Mouse (Mus musculus) neural tube, embryonic 13.5 days (tissue): Measurements from ENCODE around the gene Aldob. TPM values are rescaled to one million over a fixed set of nuclear protein-coding genes. Genes with fewer than 3 reads are reported as not detected.

ENCODE experiments used
- ATAC-seq: fragments of 200-750 bp; cut with Nextera tagmentation; 2 replicates; pipeline ENCODE4 v1.8.0; 2017; ENCODE audit warnings: low read depth, mild to moderate bottlenecking, moderate TSS enrichment, moderate library complexity
- H3K27ac ChIP-seq: fragments of 300-500 bp; sonication (generic); replicated peaks from 2 replicates; pipeline ENCODE4 v1.5.1; 2015; ENCODE audit warnings: moderate library complexity, mild to moderate bottlenecking, inconsistent platforms
- H3K27me3 ChIP-seq: fragments of 300-500 bp; sonication (generic); 2 replicates; pipeline ENCODE4 v1.6.1; 2015; ENCODE audit warnings: mild to moderate bottlenecking, inconsistent platforms
- H3K36me3 ChIP-seq: fragments of 300-500 bp; sonication (generic); 2 replicates; pipeline ENCODE4 v1.6.1; 2015; ENCODE audit warnings: mild to moderate bottlenecking, inconsistent platforms
- H3K4me1 ChIP-seq: fragments of 300-500 bp; sonication (generic); replicated peaks from 2 replicates; pipeline ENCODE4 v1.6.1; 2015; ENCODE audit warnings: inconsistent platforms
- H3K4me2 ChIP-seq: fragments of 300-500 bp; sonication (generic); 2 replicates; pipeline ENCODE4 v1.6.1; 2015; ENCODE audit warnings: inconsistent platforms, mild to moderate bottlenecking, moderate library complexity
- H3K4me3 ChIP-seq: fragments of 300-500 bp; sonication (generic); 2 replicates; pipeline ENCODE4 v1.5.1; 2015; ENCODE audit warnings: mild to moderate bottlenecking, inconsistent platforms
- H3K9ac ChIP-seq: fragments of 300-500 bp; sonication (generic); 2 replicates; pipeline ENCODE4 v1.6.1; 2015; ENCODE audit warnings: moderate library complexity, mild to moderate bottlenecking, inconsistent platforms
- H3K9me3 ChIP-seq: fragments of 300-500 bp; sonication (generic); 2 replicates; pipeline ENCODE4 v1.6.1; 2016; ENCODE audit warnings: inconsistent platforms
- WGBS: fragments of 180-500 bp; shearing (Covaris S2); methylation state at CpG from one replicate; pipeline ENCODE4 v1.1.7; 2015; 5-methylcytosine and 5-hydroxymethylcytosine counted together
- polyA plus RNA-seq: library from polyadenylated mRNA; unstranded; fragments of >200 nt; fragmentation: Nextera tagmentation; extraction: Ambion mirVana; gene quantifications from 2 replicates; pipeline ENCODE4 v1.2.1, GENCODE M21; 2015

Gene Aldob
- 0.46 TPM in 1 of 2 replicates, not detected in the other for polyA plus RNA-seq

- 54% methylated on average over 3 of the region's 3 CpGs for WGBS
- H3K27ac ChIP-seq: no peak within 1 kb of the TSS
- no peak within 1 kb of the TSS for H3K4me3 ChIP-seq
- no peaks in the 10 kb centered on the region for H3K27me3 ChIP-seq
- H3K4me1 ChIP-seq: no peaks in the 10 kb centered on the region
- no peaks in the 10 kb centered on the region for H3K9me3 ChIP-seq
- H3K4me2 ChIP-seq: no peak within 1 kb of the TSS
- no peak within 1 kb of the TSS for H3K9ac ChIP-seq
- no peak for ATAC-seq
- H3K36me3 ChIP-seq: no peaks in the 10 kb centered on the region
Measured at GRCm38 (mm10) chr4:49549383-49549782, at the start of gene Aldob. Gene Aldob, minus strand, starts transcription at chr4:49549546.

GRCm38 (mm10) chr4:49597183-49598100 lies 48.1 kb upstream of the Aldob start, which contains the start of gene Tmem246:
Gene Tmem246, minus strand, starts transcription at chr4:49597876.
- peak within 1 kb of the TSS; percentile 85 for H3K4me2 ChIP-seq
- peak within 1 kb of the TSS; percentile 84 for H3K4me3 ChIP-seq
- H3K27ac ChIP-seq: peak within 1 kb of the TSS; percentile 93
- H3K36me3 ChIP-seq: no peaks in the 10 kb centered on the region
- H3K9me3 ChIP-seq: no peaks in the 10 kb centered on the region
- peak within 1 kb of the TSS; percentile 92 for H3K9ac ChIP-seq
- H3K27me3 ChIP-seq: no peaks in the 10 kb centered on the region
- WGBS: 1% methylated on average over 75 of the region's 77 CpGs
- ATAC-seq: peak; percentile 95
- peaks cover 9% of the 10 kb centered on the region for H3K4me1 ChIP-seq

GRCm38 (mm10) chr4:49596846-49597182 lies 47.5 kb upstream of the Aldob start:
- H3K4me3 ChIP-seq: peak overlapping the region; percentile 84

GRCm38 (mm10) chr4:49590152-49590551 lies 40.8 kb upstream of the Aldob start:
- Histone ChIP-seq H3K9ac (no peak overlapping the region), H3K27me3 (no peaks in the 10 kb centered on the region), H3K4me2 (no peak overlapping the region), H3K4me1 (no peaks in the 10 kb centered on the region; the same call in 1 of the 2 replicates), H3K27ac (no peak overlapping the region), H3K36me3 (peaks cover 16% of the 10 kb centered on the region; the same call in 1 of the 2 replicates), H3K4me3 (no peak overlapping the region), H3K9me3 (no peaks in the 10 kb centered on the region)
- ATAC-seq: no peak
- 81% methylated on average over 2 of the region's 2 CpGs for WGBS

More at GRCm38 (mm10) chr4:49596846-49597182, 47.5 kb upstream of the Aldob start:
- Histone ChIP-seq H3K4me2 (peak overlapping the region; percentile 85), H3K27ac (peak overlapping the region; percentile 93), H3K27me3 (no peaks in the 10 kb centered on the region), H3K4me1 (peaks cover 9% of the 10 kb centered on the region), H3K9ac (peak overlapping the region; percentile 92), H3K36me3 (no peaks in the 10 kb centered on the region), H3K9me3 (no peaks in the 10 kb centered on the region)
- under 1% methylated on average over 20 of the region's 20 CpGs for WGBS
- peak; percentile 54 for ATAC-seq

GRCm38 (mm10) chr4:49586811-49587210 lies 37.5 kb upstream of the Aldob start:
- Histone ChIP-seq H3K9me3 (no peaks in the 10 kb centered on the region), H3K4me2 (no peak overlapping the region), H3K9ac (no peak overlapping the region), H3K27ac (no peak overlapping the region), H3K4me1 (peaks cover 12% of the 10 kb centered on the region; the same call in 1 of the 2 replicates), H3K36me3 (peaks cover 21% of the 10 kb centered on the region), H3K4me3 (no peak overlapping the region), H3K27me3 (no peaks in the 10 kb centered on the region)
- no peak for ATAC-seq
- WGBS: 90% methylated on average over 10 of the region's 10 CpGs

- peaks cover 21% of the 10 kb centered on the region for H3K36me3 ChIP-seq
- WGBS: 87% methylated on average over 7 of the region's 7 CpGs
- ATAC-seq: 0 out of 2 replicates have a peak, but pooled peaks have one; percentile 27
- H3K9ac ChIP-seq: no peak overlapping the region
- H3K4me3 ChIP-seq: no peak overlapping the region
- H3K4me1 ChIP-seq: peaks cover 13% of the 10 kb centered on the region; the same call in 1 of the 2 replicates
- no peaks in the 10 kb centered on the region for H3K27me3 ChIP-seq
- no peaks in the 10 kb centered on the region for H3K9me3 ChIP-seq
- no peak overlapping the region for H3K27ac ChIP-seq
- H3K4me2 ChIP-seq: no peak overlapping the region
Measured at GRCm38 (mm10) chr4:49585524-49586101, 36.3 kb upstream of the Aldob start.

GRCm38 (mm10) chr4:49583965-49584831 lies 34.9 kb upstream of the Aldob start:
- H3K4me3 ChIP-seq: no peak overlapping the region
- peaks cover 21% of the 10 kb centered on the region for H3K36me3 ChIP-seq
- H3K9me3 ChIP-seq: no peaks in the 10 kb centered on the region
- 60% methylated on average over 14 of the region's 14 CpGs for WGBS
- no peak overlapping the region for H3K4me2 ChIP-seq
- H3K9ac ChIP-seq: no peak overlapping the region
- H3K27ac ChIP-seq: peak overlapping the region; percentile 19; the same call in 1 of the 2 replicates
- H3K27me3 ChIP-seq: no peaks in the 10 kb centered on the region
- no peak for ATAC-seq
- H3K4me1 ChIP-seq: peaks cover 16% of the 10 kb centered on the region; the same call in 1 of the 2 replicates

GRCm38 (mm10) chr4:49581256-49581655 lies 31.9 kb upstream of the Aldob start:
- Histone ChIP-seq H3K9me3 (no peaks in the 10 kb centered on the region), H3K9ac (no peak overlapping the region), H3K36me3 (peaks cover 14% of the 10 kb centered on the region), H3K27ac (no peak overlapping the region), H3K4me3 (no peak overlapping the region), H3K4me1 (peaks cover 16% of the 10 kb centered on the region; the same call in 1 of the 2 replicates), H3K27me3 (no peaks in the 10 kb centered on the region), H3K4me2 (no peak overlapping the region)
- no peak for ATAC-seq
- WGBS: 47% methylated on average over 4 of the region's 4 CpGs

GRCm38 (mm10) chr4:49572194-49572593 lies 22.8 kb upstream of the Aldob start:
- H3K36me3 ChIP-seq: no peaks in the 10 kb centered on the region
- no peak overlapping the region for H3K27ac ChIP-seq
- H3K4me3 ChIP-seq: no peak overlapping the region
- no peaks in the 10 kb centered on the region for H3K9me3 ChIP-seq
- no peaks in the 10 kb centered on the region for H3K4me1 ChIP-seq
- no peaks in the 10 kb centered on the region for H3K27me3 ChIP-seq
- H3K4me2 ChIP-seq: no peak overlapping the region
- H3K9ac ChIP-seq: no peak overlapping the region
- 88% methylated on average over 4 of the region's 4 CpGs for WGBS
- ATAC-seq: no peak

GRCm38 (mm10) chr4:49567613-49568012 lies 18.3 kb upstream of the Aldob start:
- ATAC-seq: peak; percentile 72
- no peaks in the 10 kb centered on the region for H3K27me3 ChIP-seq
- no peaks in the 10 kb centered on the region for H3K4me1 ChIP-seq
- no peak overlapping the region for H3K9ac ChIP-seq
- no peak overlapping the region for H3K27ac ChIP-seq
- H3K9me3 ChIP-seq: no peaks in the 10 kb centered on the region
- 22% methylated on average over 3 of the region's 3 CpGs for WGBS
- no peaks in the 10 kb centered on the region for H3K36me3 ChIP-seq
- no peak overlapping the region for H3K4me3 ChIP-seq
- no peak overlapping the region for H3K4me2 ChIP-seq

GRCm38 (mm10) chr4:49559915-49560772 lies 10.8 kb upstream of the Aldob start:
- no peak overlapping the region for H3K9ac ChIP-seq
- H3K4me2 ChIP-seq: no peak overlapping the region
- H3K4me1 ChIP-seq: no peaks in the 10 kb centered on the region
- no peak overlapping the region for H3K4me3 ChIP-seq
- no peaks in the 10 kb centered on the region for H3K36me3 ChIP-seq
- 68% methylated on average over 20 of the region's 20 CpGs for WGBS
- no peaks in the 10 kb centered on the region for H3K27me3 ChIP-seq
- peak; percentile 59; the same call in 1 of the 2 replicates for ATAC-seq
- H3K27ac ChIP-seq: no peak overlapping the region
- no peaks in the 10 kb centered on the region for H3K9me3 ChIP-seq
